Mouse (Mus musculus) ZHBTc4 (cell line): ENCODE measurements around the gene Gm20388.
A peak's percentile ranks its signal among the peaks of the same experiment; 100 is the strongest.

ENCODE experiments used
- DNase-seq: peaks from one replicate; pipeline ENCODE4 v3.0.0-alpha.2; 2011; ENCODE audit warnings: low read depth, low spot score

Gm20388 gene

DNA sequence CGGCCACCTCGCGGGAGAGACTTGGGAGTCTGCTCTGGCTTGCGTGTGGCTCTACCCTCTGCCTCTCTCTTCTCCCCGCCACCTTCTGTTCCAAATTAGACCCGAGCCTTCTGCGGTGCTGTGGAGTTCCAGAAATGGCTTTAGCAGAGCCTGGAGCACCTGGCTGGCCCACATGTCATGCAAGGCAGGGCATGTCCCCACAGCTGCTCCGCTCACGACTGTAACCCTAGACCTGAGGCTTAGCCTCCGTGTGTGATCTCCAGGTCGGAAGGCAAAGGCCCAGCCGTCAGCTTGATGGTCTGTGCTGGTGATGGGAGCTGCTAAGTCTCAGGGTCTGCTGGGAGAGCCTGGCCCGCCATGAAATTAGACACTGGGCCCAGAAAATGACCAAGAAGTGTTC is 348.6 kb downstream of the Gm20388 start:
- no peak for DNase-seq

DNA sequence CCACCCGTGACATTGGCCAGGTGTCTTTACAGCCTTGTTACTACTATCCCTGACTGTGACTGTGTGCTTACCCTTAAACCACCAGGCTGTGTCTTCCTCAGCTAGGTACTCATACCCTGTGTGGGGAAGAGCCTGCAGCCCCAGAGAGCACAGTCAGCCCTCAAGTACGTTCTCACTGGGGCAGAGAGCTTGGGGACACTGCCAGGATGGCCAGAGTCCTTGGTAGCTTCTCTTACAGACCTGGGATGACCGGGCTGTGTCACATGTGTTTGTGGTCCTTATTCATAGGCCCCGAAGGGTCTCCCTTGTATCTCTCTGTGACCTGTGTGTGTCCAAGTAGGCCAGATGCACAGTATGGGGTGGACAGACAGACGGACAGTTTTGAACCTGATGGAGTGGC is 350.0 kb downstream of the Gm20388 start:
- no peak for DNase-seq

GRCm38 (mm10) chr8:120261338-120262120 is 350.9 kb downstream of the Gm20388 start:
- no peak for DNase-seq

DNA sequence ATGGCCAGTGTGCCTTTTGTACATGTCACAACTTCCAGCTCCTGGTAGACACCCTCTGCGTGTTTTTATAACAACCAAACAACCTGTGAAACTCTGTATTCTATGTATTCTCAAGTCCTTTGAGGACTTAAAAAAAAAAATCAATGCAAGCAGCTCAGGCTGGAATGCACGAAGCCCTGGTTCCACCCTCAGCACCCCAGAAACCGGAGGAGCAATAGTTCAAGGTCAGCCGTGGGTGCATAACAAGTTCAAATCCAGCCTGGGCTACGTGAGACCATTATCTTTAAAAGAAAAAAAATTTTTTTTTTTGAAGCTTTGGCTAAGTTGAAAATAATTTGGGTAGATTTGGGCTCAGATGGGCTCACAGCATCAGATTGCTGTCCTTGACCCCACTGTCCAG is 353.2 kb downstream of the Gm20388 start:
- DNase-seq, result no peak

- DNase-seq, result no peak
Measured at GRCm38 (mm10) chr8:120264388-120264943, 353.8 kb downstream of the Gm20388 start.

GRCm38 (mm10) chr8:120264944-120265453 is 354.4 kb downstream of the Gm20388 start:
- no peak for DNase-seq

- no peak for DNase-seq
Measured at GRCm38 (mm10) chr8:120265471-120265870, 354.8 kb downstream of the Gm20388 start.

DNA sequence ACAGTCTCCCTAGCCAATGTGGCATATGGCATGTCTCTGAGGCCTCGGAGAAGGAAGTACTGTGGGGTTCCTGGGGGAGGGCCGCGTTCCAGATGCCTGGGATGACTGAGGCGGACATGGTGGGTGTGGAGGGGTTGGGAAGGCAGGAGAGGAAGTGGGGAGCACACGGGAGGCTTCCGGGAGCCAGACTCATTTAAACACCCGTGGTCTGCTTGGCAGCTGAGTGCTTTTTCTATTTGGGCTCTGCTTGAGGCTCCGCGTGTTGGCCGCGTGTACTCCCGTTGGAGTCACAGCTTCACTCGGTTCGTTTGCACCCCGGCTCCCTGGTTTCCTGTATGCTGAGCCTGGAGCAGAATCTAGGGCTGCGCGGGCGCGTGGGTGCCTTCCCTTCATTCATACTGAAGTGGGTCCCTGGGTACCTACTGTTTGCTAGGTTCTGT is 357.9 kb downstream of the Gm20388 start:
- DNase-seq, result no peak

- no peak for DNase-seq
Measured at GRCm38 (mm10) chr8:120270449-120270848, 359.8 kb downstream of the Gm20388 start.

- no peak for DNase-seq
Measured at GRCm38 (mm10) chr8:120273430-120273829, 362.8 kb downstream of the Gm20388 start.

DNA sequence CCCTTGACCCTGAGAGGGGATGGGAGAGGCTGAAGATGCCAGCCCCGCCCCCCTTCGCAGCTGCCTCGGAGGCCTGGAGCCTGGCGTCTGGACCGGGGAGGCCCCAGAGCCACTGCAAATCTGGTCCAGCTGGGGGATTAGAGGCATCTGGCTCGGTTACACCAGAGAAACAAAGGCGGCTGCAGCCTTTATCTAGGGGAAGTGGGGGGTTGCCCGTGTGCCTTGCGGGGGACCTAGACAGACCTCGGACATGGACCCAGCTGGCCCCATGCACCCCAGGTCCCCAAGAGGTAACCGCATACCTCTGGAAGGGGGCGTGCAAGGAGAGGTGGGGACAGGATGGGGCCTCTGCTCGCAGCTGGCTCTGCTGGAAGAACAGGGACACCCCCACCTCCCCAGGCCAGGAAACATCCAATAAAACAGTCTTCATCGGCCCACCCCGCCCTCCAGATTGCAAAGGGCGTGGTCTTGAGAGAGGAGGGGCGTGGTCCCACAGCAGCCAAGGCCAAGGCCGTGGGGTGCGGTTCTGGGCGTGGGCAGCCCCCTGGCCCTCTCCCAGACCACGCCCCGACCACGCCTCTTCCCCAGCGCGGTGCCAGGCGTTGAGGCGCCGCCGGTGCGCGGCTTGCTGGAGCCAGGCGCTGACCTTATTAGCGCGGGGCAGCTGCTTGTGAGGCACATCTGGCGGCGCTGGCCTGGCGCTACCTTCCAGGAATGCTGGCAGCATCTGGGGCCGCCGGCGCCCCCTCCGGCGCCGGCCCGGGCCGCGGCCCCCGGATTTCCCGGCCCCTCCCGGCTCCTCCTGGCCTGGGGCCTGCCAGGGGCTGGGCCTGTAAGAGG is 365.6 kb downstream of the Gm20388 start:
- DNase-seq, result peak; percentile 95

DNA sequence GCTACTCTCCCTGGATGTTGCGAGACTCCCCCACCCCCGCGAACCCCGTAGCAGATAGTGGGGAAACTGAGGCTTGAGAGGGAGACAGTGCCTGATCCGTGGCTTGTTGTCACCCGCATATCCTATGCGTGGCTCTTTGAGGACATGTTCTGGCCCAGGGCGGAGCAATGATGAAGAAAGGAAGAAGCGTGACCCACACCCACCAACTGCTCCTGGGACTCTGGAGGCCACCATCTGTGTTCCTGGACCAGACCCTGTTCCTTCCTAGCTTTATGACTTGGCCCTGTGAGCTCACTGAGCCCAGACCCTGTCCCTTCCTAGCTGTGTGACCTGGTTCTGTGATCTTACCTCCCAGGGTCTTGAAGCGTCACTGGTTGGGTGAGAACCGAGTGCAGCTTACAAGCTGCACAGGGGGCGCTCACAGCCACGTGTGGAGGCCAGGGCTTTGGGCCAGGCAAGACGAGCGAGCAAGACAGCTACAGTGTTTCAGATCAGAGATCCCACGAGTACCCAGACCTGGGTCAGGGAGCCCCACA is 366.3 kb downstream of the Gm20388 start:
- DNase-seq, result peak; percentile 72

DNA sequence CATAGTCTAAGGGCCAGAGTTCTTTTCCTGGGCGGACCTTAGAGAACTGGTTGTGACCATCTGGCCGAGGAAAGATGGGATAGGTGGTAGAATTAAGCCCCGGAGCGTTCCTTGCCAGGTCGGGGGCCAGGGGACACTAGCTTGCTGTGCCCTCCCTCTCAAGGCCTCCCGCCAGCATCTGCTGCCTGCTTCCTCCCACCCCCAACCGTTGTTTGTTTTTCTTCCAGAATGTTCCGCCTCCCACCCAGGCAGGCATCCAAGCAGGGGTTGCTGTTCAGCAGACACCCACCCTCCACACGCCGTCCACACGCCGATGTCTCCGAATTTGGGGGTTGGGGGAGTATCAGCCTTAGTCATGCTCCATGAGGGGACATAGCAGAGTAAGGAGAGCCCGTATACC is 367.4 kb downstream of the Gm20388 start:
- no peak for DNase-seq

DNA sequence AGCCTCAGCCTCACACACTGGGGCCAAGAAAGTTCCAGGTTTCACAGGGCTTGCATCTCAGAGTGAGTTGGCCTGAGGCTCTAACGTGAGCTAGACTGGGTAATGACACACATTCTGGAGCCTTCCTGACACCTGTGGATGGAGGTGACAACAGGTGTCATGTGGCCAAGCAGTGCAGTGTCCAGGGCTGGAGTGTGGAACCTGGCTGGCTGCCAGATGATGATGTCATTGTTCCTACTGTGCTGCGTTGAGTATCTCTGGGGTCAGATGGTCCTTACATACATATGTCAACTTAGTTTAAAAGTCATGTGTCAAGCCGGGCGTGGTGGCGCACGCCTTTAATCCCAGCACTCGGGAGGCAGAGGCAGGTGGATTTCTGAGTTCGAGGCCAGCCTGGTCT is 368.8 kb downstream of the Gm20388 start:
- no peak for DNase-seq

GRCm38 (mm10) chr8:120281487-120281886 is 370.8 kb downstream of the Gm20388 start:
- DNase-seq, result peak; percentile 78

DNA sequence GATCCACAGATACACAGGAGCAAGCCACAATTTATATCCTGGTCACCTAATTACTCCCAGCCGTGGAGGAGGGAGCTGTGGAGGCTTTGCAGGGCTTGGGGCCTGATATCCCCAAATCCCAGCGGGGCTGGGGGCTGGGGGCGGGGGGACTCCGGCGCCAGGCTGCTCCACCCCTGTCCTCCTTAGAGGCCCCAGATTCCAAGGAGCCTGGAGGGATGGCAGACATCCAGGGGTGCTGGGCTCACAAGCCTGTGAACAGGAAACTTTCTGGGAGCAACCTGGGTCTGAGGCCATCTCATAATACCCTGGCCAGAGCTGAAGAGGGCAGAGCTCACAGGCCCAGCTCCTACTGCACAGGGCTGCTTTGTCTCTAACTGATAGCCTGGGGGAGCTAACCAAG is 371.8 kb downstream of the Gm20388 start:
- DNase-seq, result no peak

DNA sequence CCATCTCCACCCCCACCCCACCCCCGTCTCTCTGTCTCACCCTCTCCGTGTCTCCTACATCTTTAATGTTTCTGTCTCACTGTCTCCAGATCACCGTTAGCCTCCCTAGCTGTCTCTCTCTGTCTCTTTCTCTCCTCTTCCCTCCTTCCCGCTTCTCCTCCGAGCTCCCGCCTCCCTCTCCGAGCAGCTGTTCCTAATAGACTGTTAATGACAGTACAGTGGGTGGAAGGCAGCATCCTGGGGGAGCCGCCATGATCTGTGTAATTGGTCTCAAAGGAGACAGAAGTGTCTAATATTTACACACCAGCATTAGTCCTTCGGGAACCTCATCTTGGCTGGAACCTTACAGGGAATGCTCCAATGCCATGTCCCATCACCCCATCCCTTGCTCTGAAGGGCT is 373.6 kb downstream of the Gm20388 start:
- DNase-seq, result no peak

DNA sequence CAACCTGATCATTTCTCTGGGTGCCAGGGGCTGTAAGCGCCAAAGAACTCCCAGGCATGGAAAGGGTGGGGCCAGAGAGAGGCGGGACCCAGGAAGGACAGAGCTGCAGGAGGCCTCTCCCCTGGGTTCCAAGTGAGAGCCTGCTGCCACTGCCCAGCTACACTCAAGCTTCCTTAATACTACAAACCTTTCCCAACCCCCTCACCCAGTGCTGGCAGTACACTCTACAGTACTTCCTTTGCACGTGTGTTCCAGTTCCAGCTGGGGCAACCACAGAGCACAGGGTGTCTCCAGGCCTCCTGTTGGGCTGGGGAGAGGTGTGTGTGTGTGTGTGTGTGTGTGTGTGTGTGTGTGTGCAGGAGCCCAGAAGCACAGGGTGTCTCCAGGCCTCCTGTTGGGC is 374.4 kb downstream of the Gm20388 start:
- no peak for DNase-seq

DNA sequence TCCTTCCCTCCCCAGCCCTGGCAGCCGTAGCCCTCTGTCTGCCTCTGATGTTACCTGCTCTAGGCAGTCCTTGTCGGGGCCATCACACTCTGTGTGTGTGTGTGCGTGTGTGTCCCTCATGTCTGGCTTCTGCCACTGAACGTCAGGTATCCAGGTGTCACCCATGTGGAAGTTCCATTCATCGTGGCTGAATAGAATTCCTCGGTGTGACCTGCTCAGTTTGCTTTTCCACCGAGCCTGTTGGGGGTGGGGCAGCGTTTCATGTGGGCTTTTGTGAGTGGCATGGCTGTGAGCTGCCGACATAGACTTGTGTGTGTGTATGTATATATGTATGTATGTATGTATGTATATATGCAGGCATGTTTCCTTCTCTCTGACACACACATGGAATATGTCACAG is 375.2 kb downstream of the Gm20388 start:
- no peak for DNase-seq

GRCm38 (mm10) chr8:120288122-120288908 is 377.7 kb downstream of the Gm20388 start:
- DNase-seq, result peak; percentile 94

GRCm38 (mm10) chr8:120289191-120289590 is 378.6 kb downstream of the Gm20388 start:
- peak; percentile 43 for DNase-seq
